Comparison of ENCODE assay signal across 9 mouse cellular contexts in the genomic region with DNA sequence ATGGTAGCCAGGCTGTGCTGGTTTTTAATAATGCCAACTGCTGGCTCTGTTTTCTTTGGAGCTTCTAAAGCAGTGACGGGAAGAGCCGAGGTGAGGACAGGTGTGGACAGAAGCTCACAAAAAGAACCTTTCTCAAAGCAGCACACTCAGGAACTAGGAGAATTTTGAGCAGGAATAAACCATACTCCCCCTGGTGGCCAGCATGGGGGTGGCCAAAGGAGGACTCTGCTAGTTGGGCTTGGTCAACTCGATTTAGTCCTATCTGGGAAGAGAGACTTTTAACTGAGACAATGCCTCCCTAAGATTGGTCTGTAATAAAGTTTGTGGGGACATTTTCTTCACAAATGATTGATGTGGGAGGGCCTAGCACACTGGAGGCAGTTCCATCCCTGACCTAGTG. TPM values are rescaled to one million over a fixed set of nuclear protein-coding genes. Genes with fewer than 3 reads are reported as not detected.
DNase-seq lines count a peak whose midpoint lies in the region; ATAC-seq and TF ChIP-seq lines count a peak whose summit lies in the region.
"Had no signal": no experiment of that assay in that cellular context is flagged by ENCODE, and none has a peak within 500 bp of the region (broad histone marks: within the 10 kb centered on the region; RNA-seq: fewer than 3 reads in every experiment).

No protein-coding gene starts in this region.

- peak; percentile 30; the same call in 1 of the 2 replicates for TF ChIP-seq CTCF in thymus, adult 2 months (IDR thresholded peaks at IDR 0.05; ENCODE audit: borderline replicate concordance, control insufficient read depth, extremely low read depth, insufficient read depth, low read length, poor library complexity)

- WGBS in hindbrain, embryonic 14.5 days = 60% methylated on average over 3 of the region's 3 CpGs
- 59% methylated on average over 3 of the region's 3 CpGs for WGBS in hindbrain, embryonic 12.5 days
- WGBS in thymus, adult 2 months = 52% methylated on average over 3 of the region's 3 CpGs

- no peak for ATAC-seq in hindbrain, embryonic 14.5 days (ENCODE audit: low FRiP score)
- ATAC-seq in hindbrain, embryonic 12.5 days (ENCODE audit: low FRiP score) = no peak

- no peak overlapping the region for H3K9ac ChIP-seq in hindbrain, embryonic 14.5 days
- no peak overlapping the region for H3K9ac ChIP-seq in hindbrain, embryonic 12.5 days
- H3K9ac ChIP-seq: embryonic facial prominence, embryonic 13.5 days had no signal

- TF ChIP-seq POLR2A in thymus, adult 2 months (IDR thresholded peaks at IDR 0.05; ENCODE audit: control insufficient read depth, extremely low read depth, insufficient read depth, low read length, poor library complexity) = no peak

- peaks cover 3% of the 10 kb centered on the region; the same call in 1 of the 2 replicates for H3K36me3 ChIP-seq in hindbrain, embryonic 14.5 days (replicated peaks; ENCODE audit: control insufficient read depth, insufficient read depth)
- peaks cover 1% of the 10 kb centered on the region; the same call in 1 of the 2 replicates for H3K36me3 ChIP-seq in hindbrain, embryonic 12.5 days
- no peaks in the 10 kb centered on the region for H3K36me3 ChIP-seq in thymus, adult 2 months (ENCODE audit: control insufficient read depth, insufficient read depth, low read length)

- no peaks in the 10 kb centered on the region for H3K27me3 ChIP-seq in hindbrain, embryonic 14.5 days (ENCODE audit: control insufficient read depth, insufficient read depth, low read length)
- H3K27me3 ChIP-seq in hindbrain, embryonic 12.5 days = no peaks in the 10 kb centered on the region
- no peaks in the 10 kb centered on the region for H3K27me3 ChIP-seq in thymus, adult 2 months (ENCODE audit: control insufficient read depth, insufficient read depth, low read length)
- H3K27me3 ChIP-seq: embryonic facial prominence, embryonic 13.5 days had no signal

- H3K27ac ChIP-seq in hindbrain, embryonic 14.5 days = no peak overlapping the region
- no peak overlapping the region for H3K27ac ChIP-seq in hindbrain, embryonic 12.5 days
- no peak overlapping the region for H3K27ac ChIP-seq in thymus, adult 2 months (ENCODE audit: control insufficient read depth, insufficient read depth, low read length)
- H3K27ac ChIP-seq: embryonic facial prominence, embryonic 13.5 days had no signal

- H3K4me1 ChIP-seq in hindbrain, embryonic 14.5 days (replicated peaks; ENCODE audit: control insufficient read depth, insufficient read depth, low read length) = peaks cover 16% of the 10 kb centered on the region
- H3K4me1 ChIP-seq in hindbrain, embryonic 12.5 days = peaks cover 20% of the 10 kb centered on the region
- H3K4me1 ChIP-seq in thymus, adult 2 months (replicated peaks; ENCODE audit: control insufficient read depth, insufficient read depth, low read length) = peaks cover 21% of the 10 kb centered on the region

- H3K4me2 ChIP-seq in hindbrain, embryonic 14.5 days (replicated peaks) = no peak overlapping the region
- H3K4me2 ChIP-seq in hindbrain, embryonic 12.5 days (replicated peaks) = no peak overlapping the region

- no peaks in the 10 kb centered on the region for H3K9me3 ChIP-seq in hindbrain, embryonic 14.5 days (ENCODE audit: control insufficient read depth, low read length)
- H3K9me3 ChIP-seq in hindbrain, embryonic 12.5 days (replicated peaks) = no peaks in the 10 kb centered on the region
- H3K9me3 ChIP-seq: embryonic facial prominence, embryonic 13.5 days had no signal

- intact Hi-C loops in left cerebral cortex, postnatal 14 days (cut with DNase I) = loop anchor here (5.0 kb wide), 1 partner anchor 118 kb away; no protein-coding TSS in a partner anchor

- DNase-seq in hindbrain, embryonic 14.5 days (ENCODE audit: low spot score) = peak; percentile 63
- DNase-seq in NIH3T3 (ENCODE audit: low read depth) = peak; percentile 85
- peak; percentile 76 to 85 for DNase-seq in cerebellum, postnatal 25 days
- DNase-seq in heart, adult 9 months (ENCODE audit: low spot score in 2 of 2) = peak; percentile 27 to 64
- peak; percentile 53 to 59 for DNase-seq in left cerebral cortex, postnatal 14 days (ENCODE audit: low spot score in 2 of 2)
- DNase-seq in natural killer cell, adult 2 months (ENCODE audit: low spot score in 2 of 2) = peak; percentile 53 to 66
- DNase-seq in thymus, adult 2 months = peak; percentile 72

- no peak overlapping the region for H3K4me3 ChIP-seq in hindbrain, embryonic 14.5 days (replicated peaks; ENCODE audit: low read length)
- no peak overlapping the region for H3K4me3 ChIP-seq in hindbrain, embryonic 12.5 days
- H3K4me3 ChIP-seq in thymus, adult 2 months (ENCODE audit: control insufficient read depth, insufficient read depth, low read length) = no peak overlapping the region

RNA-seq across cellular contexts. Expression of a gene that starts 1.6 kb away (rescaled TPM):
- 86.6 and 94.9 TPM in 2 replicates for polyA plus RNA-seq in hindbrain, embryonic 14.5 days (2014; fragmentation: Nextera tagmentation; extraction: Ambion mirVana)
- 54.4 and 62.3 TPM in 2 replicates for polyA plus RNA-seq in hindbrain, embryonic 12.5 days (2016; fragmentation: Nextera tagmentation; extraction: Ambion mirVana)
- 100 to 1,000 TPM; 205 to 219 TPM for total RNA-seq in left cerebral cortex, postnatal 14 days (2021)
- polyA plus RNA-seq in thymus, adult 2 months (2012; rRNA removed) = 30.1 and 34.9 TPM in 2 replicates

RNA-seq across cellular contexts. Expression of a gene that starts 51.0 kb away (rescaled TPM):
- polyA plus RNA-seq in hindbrain, embryonic 14.5 days (2014; fragmentation: Nextera tagmentation; extraction: Ambion mirVana) = 4.9 and 6.0 TPM in 2 replicates
- 20.2 and 22.5 TPM in 2 replicates for polyA plus RNA-seq in hindbrain, embryonic 12.5 days (2016; fragmentation: Nextera tagmentation; extraction: Ambion mirVana)
- total RNA-seq in left cerebral cortex, postnatal 14 days (2021) = 1 to 10 TPM; 7.9 to 9.3 TPM
- polyA plus RNA-seq in thymus, adult 2 months (2012; rRNA removed) = 2.8 and 4.4 TPM in 2 replicates

RNA-seq across cellular contexts. Expression of a gene that starts 56.7 kb away (rescaled TPM):
- 31.7 and 35.3 TPM in 2 replicates for polyA plus RNA-seq in hindbrain, embryonic 14.5 days (2014; fragmentation: Nextera tagmentation; extraction: Ambion mirVana)
- polyA plus RNA-seq in hindbrain, embryonic 12.5 days (2016; fragmentation: Nextera tagmentation; extraction: Ambion mirVana) = 5.3 and 6.7 TPM in 2 replicates
- total RNA-seq in left cerebral cortex, postnatal 14 days (2021) = 10 to 100 TPM; 27.0 to 32.1 TPM
- 0.11 and 0.13 TPM in 2 replicates for polyA plus RNA-seq in thymus, adult 2 months (2012; rRNA removed)
